Mouse (Mus musculus): ENCODE results near the gene Nedd9.
A peak's percentile ranks its signal among the peaks of the same experiment; 100 is the strongest.

Nedd9 gene

DNA sequence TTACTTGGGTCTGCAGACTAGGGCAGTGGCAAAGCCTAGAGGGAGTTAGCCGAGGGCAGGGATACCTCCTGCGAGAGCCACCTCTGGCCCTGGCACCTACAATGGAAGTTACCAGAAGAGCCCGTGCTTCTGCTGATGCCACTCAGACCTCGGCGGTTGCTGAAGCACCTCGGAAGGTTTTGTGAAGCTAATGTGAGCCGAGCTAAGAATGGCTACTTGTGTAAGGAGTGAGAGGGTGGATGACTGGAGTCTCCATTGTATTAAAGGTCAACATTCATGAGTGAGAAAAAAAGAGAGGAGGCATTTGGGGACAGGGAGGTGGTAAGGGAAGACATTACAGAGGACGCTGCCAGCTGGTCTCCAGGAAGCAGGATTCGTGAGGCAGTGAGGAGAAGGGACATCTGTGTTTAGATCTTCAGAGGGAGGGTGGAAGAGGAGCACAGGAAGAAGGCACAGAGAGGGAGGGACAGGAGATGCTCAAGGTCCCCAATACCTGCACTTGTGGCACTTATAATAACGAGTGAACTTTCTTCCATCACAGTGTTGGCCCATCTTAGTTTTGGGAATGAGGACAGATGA, 78.7 kb downstream of the Nedd9 start:
- no peak for DNase-seq

GRCm38 (mm10) chr13:41405009-41405408, 82.2 kb downstream of the Nedd9 start:
- no peak for DNase-seq

DNA sequence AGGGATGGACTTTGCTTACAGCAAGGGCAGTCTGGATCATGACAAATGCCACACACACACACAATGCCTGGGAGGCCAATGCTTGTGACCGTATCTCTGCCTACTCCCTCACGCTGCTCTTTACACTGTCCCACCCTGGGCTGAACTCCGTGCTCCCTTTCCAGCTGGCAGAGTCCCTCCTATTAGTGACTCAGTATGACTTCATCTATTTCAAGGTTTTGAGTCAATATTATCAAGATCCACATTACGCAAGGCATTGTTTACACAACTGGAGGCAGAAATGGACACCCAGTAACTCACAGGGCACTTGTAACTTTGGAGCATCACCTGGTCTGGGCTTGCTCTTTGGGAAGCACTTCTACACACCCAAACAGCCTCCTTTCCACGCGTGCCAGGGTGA, 83.3 kb downstream of the Nedd9 start:
- peak; percentile 63 for DNase-seq

- no peak for DNase-seq
Measured at GRCm38 (mm10) chr13:41402441-41403003, 84.6 kb downstream of the Nedd9 start.

DNA sequence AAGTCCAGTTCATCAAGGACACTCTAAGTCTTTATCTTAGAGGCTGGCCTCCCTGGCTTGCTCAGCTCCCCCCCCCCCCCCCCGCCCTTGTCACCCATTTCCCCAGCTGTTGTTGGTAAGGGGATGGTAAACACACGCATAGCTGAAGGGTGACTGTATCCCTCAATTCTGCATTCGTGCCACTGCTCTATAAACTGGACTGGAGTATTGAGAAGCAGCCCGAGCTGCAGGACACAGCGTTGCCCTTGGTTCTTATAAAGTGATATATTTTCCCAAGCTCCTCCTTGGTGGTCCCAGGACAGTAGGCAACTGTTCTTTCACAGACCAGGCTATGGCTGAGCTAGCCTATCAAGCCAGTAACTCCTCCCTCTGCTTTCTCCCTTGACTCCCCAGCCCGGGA, 85.4 kb downstream of the Nedd9 start:
- no peak for DNase-seq

DNA sequence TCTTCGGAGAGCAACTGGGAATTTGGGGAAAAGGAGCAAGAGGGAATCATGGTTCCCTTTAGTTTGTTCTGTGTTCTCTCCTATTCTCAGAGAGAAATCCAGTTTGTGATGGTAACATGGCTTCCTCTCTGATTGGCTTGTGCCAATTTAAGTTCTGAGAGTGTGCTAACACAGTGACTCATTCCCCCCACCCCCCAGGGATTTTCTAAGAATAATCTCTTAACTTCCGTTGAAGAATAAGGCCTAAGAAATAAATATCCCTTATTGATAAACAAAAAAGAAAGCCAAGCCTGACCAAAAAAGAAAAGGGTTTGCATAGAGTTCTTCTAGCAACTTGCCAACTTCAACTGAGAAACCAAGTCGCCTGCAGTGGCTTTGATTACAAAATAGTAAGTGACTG, 86.9 kb downstream of the Nedd9 start:
- no peak for DNase-seq

DNA sequence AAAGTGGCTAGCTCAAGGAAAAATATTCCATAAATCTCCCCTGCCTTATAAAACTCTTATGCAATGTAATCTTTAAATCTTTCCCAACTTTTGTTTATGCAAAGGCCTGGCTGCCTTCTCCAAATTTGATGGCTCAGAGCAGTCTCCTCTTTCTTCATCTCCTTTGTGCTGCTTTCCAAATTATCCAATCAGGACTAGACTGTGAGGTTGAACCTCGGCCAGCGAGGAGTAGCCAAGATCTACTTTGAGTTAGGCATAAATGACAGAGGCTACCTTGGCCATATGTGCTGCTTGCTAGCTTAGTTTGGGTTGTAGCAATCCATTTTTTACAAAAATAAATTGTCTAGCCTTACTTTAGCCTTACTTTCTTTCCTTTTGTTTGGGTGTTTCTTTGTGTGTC, 95.0 kb downstream of the Nedd9 start:
- DNase-seq: peak; percentile 29

DNA sequence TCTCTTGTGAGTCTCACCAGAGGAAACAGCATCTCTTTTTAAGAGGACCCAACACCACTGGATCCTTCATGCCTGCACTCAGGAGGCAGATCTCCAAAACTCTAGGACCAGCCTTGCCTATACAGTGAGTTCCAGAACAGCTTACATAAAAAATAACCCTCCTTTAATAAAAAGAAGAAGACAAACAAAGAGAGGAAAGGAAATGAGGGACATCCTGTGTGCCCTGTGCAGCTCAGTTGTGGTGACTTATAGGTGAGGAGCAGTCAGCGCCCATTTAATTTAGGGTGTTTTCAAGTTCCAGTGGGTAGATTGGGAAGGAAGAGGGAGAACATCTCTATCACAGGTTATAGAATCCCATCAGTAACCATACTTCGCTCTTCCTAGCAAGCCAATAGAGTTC, 96.5 kb downstream of the Nedd9 start:
- DNase-seq: no peak

DNA sequence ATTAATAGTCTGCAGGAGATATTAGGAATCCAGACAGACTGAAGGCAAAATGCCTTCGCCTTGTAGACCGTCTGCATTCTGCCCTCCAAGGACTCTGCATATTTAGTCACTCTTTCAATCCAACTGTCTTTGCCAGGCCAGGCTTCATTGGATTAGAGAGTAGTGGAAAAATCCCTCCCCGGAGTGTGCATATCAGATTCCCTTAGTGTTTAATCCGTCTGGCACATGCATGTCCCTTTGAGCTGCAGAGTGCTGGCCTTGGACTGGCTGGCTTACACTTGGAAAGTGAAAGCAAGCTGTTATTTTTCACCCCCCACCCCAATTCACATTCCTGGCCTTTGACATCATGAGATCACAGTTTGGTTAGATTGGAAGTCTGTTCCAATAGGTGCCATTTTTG, 100.6 kb downstream of the Nedd9 start:
- peak; percentile 34 for DNase-seq

DNA sequence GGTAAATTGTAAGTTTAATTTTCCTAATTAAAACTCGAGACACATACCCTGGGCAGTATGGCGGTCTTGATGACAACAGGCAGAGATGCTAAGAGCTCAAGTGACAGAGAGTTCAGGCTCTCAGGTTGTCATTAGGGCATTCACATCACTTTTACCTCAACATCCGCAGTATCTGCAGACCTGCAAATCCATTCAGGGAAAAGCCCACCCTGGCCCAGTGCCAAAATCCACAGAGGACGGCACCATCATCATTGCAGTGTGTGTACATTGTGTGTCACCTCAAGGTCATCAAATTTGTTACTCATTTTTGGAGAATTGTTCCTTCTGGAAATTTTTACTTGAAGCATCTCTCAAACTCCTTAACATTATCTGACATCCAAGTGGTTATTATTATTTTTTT, 102.3 kb downstream of the Nedd9 start:
- DNase-seq: no peak

DNA sequence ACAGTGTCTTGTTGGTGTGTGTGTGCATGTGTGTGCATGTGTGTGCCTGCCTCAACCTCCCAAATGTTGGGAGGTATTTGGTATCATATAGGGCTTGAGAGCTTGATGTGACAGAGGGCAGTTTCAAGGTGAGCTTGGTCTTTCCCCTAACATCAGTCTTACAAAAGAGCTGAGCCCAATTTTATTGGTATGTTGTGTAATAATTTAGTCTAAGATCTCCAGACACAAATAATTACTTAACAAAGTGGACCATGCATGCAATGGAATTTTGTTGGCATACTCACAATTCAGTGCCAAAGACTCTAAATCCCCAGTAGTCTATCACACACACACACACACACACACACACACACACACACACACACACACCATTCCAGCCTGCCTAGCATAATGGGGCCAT, 104.5 kb downstream of the Nedd9 start:
- no peak for DNase-seq

DNA sequence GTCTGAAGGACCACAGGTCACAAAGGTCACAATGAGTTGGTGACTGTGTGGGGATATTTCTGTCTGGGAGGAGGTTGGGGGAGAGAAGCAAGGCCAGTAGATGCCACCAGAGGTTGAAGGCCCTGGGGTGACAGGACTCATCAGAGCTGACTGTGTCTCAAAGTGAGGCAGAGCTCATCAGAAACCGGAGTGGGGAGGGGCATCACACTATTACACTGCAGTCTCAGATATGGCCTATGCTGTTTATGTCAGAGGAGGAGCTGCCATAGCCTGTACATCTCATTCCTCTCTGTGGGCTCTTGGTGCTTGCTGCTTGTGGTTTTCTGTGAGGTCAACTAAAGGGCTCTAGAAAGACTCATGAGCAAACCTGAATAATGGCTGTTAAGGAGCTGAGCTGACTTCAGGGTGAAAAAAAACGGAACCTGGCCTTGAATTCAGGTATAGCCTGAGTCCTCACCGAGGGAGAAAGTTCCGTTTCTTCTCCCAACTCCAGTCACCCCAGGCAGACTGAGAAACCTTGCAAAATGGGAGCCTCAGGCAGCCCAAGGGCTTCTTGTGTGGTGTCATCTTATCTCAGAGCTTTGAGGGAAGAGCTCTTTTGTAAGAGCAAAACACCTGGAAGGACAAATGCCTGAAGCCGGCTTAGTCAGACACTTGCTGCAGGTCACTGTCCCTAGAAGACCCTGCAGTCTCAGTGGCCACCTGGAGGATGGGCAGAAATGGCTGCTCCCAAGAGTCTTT, 105.2 kb downstream of the Nedd9 start:
- no peak for DNase-seq

DNA sequence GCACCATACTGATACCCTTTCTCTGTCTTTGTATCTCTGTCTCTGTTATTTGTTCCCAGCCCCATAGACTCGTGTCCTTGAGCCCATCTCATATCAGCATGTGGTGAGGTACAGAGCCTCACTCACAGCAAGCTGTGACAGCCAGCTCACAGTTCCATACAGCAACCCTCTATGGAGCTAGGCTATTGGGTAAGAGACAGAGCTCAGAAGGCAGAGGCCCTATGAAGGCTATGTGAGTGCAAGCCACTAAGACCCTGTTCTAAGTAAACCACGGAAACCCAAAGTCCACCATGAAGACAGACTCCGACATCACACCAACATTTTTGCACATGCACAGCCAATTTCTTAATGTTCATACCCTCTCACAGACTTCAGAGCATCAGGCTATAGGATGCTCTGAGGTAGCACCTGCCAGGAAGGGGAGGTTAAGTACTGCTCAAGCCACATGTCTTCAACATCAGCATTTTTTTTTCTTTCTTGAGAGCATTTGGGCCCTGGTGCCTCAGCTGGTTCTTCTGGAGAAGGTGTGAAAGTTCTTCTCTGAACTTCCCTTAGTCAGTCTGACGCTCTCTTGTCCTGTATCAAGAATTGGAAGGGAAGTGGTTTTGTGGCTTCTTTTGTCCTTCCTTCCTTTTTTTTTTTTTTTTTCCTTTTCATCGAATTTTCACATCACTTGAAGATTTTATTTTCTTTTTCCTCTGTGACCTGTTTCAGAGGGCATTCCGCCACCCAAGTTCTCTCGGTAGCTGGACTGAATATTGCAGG, 105.9 kb downstream of the Nedd9 start:
- DNase-seq: no peak

DNA sequence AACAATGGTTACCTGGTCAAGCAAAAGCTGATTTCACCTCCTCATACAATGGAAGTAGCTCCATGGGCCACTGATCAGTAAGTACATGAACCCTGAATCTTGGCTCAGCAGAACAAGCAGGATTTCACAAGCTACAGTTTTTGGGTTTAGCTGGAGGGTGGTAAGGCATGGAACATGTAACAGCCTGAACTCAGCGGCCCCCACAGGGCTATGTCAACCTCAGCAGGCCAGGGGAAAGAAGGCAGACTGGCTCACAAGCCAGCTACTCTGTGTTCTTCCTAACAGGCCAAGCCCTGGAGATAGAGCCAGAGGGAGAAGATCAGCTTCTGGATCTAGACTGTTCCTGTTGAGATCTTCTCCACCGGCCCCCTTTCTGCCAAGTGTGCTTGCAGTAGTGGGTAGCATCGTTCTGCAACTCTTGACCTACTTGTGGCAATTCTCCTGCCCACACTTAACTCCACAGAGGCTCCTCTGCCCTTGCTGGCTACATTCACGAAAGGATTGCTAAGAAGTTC, 107.2 kb downstream of the Nedd9 start:
- no peak for DNase-seq

- no peak for DNase-seq
Measured at GRCm38 (mm10) chr13:41378462-41378861, 108.7 kb downstream of the Nedd9 start.

DNA sequence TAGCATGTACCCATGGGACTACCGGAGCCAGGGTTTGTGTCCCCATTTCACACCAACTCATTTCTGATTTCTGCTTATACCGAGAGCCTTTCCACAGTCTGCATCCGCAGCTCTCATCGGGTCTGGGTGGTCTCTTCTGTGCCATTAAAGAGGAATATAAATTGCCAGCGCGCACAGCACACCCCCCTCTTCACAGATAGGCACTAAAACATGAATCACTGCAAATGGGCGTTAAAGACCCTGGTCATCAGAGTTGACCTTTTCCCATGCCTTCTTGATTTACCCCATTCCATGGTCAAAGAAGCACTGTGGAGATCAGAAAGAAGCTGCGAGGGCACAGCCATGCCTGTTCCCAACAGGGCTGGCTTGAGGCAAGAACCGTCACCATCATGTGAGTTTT, 109.3 kb downstream of the Nedd9 start:
- DNase-seq: no peak

DNA sequence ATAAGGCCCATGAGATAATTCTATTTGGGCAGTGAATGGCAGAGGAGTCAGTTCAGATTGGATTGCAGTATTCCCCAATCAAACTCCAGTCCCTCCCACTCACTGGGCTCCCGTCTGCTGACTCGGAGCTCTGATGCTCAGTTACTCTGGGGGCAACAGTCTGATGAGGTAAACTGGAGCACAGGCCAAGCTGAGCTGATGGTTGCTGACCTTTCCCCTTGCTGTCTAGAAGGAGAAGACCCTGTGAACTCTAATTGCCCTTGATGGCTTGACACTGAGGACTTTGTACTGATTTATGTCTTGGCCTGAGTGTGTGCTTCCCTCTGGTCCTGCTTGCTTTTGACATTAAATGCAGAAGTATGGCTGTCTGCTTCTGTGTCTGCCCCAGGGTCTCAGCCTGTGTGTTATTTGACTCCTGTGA, 110.1 kb downstream of the Nedd9 start:
- DNase-seq: no peak

- DNase-seq: no peak
Measured at GRCm38 (mm10) chr13:41376111-41376510, 111.1 kb downstream of the Nedd9 start.

DNA sequence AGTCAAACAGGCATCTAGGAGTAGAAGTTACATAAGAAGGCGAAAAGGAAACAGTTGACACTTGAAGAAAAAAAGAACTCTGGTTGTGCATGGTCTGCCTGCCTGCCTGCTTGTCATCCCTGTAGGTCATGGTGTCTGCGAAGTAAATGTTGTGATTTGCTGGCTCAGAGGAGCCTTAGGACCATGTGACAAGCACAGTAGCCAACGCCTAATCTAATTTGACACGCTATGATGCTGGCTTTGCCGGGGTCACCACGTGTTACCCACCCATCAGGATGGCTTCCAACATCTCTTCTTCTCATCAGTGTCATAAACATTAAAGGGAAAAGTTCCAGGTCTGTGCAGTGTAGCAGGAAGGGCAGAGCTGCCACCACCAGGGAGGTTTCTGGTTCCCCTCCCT, 111.5 kb downstream of the Nedd9 start:
- DNase-seq: no peak

GRCm38 (mm10) chr13:41374886-41375285, 112.3 kb downstream of the Nedd9 start:
- DNase-seq: no peak

- DNase-seq: no peak
Measured at GRCm38 (mm10) chr13:41372555-41373460, 114.4 kb downstream of the Nedd9 start.

DNA sequence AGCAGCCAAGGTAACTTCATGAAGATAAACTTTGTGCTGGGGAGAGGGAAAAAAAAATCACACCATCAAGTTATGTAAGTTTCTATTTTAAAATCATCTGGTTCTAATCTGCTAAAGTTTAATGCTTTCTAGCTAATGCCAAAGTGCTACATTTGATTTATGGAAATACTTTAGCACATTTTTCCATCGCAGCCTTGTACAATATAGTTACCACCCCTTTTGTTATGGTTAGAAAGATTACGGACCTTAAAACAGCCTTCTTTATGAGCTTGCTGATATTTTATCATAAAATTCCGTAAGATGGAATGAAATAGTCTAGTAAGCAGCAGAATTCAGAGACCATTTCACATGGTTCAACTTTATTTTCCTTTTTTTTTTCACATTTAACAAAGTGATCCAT, 115.6 kb downstream of the Nedd9 start:
- DNase-seq: no peak

GRCm38 (mm10) chr13:41368612-41369011, 118.5 kb downstream of the Nedd9 start:
- no peak for DNase-seq
